Comparison of ENCODE assay signal across 8 mouse cellular contexts in genomic region chr15:102406196-102406911, GRCm38 (mm10). TPM values are rescaled to one million over a fixed set of nuclear protein-coding genes. Genes with fewer than 3 reads are reported as not detected.
A peak's percentile ranks its signal among the peaks of the same experiment; 100 is the strongest.
DNase-seq lines count a peak whose midpoint lies in the region; ATAC-seq lines count a peak whose summit lies in the region.

No protein-coding gene starts in this region.

- WGBS in embryonic facial prominence, embryonic 14.5 days: 0% methylated on average over 7 of the region's 69 CpGs
- WGBS in heart, embryonic 10.5 days: 3% methylated on average over 27 of the region's 69 CpGs
- under 1% methylated on average over 31 of the region's 69 CpGs for WGBS in kidney, embryonic 16.5 days
- WGBS in liver, embryonic 13.5 days (ENCODE audit: insufficient replicate concordance): under 1% methylated on average over 29 of the region's 69 CpGs
- WGBS in neural tube, embryonic 12.5 days: under 1% methylated on average over 45 of the region's 69 CpGs

- peak; percentile 91 for DNase-seq in A20 (ENCODE audit: low read depth, low spot score)
- DNase-seq in adrenal gland, postnatal 36 days: peak; percentile 91 to 95
- DNase-seq in embryonic facial prominence, embryonic 14.5 days (ENCODE audit: low spot score): peak; percentile 89
- DNase-seq in heart, embryonic 10.5 days (ENCODE audit: low spot score): peak; percentile 91
- DNase-seq in liver, embryonic 13.5 days: peak; percentile 76
- peak; percentile 66 to 71 for DNase-seq in thymus, adult 18-20 months

- peak overlapping the region; percentile 56 for H3K4me2 ChIP-seq in embryonic facial prominence, embryonic 14.5 days (ENCODE audit: low read depth, low read length)
- H3K4me2 ChIP-seq in kidney, embryonic 16.5 days (replicated peaks; ENCODE audit: low read depth, low read length): peak overlapping the region; percentile 51
- H3K4me2 ChIP-seq in liver, embryonic 13.5 days: peak overlapping the region; percentile 65
- peak overlapping the region; percentile 61 for H3K4me2 ChIP-seq in neural tube, embryonic 12.5 days (replicated peaks)

- peak overlapping the region; percentile 69 for H3K4me3 ChIP-seq in embryonic facial prominence, embryonic 14.5 days (ENCODE audit: low read depth, low read length)
- peak overlapping the region; percentile 73 for H3K4me3 ChIP-seq in heart, embryonic 10.5 days
- peak overlapping the region; percentile 75 for H3K4me3 ChIP-seq in kidney, embryonic 16.5 days (ENCODE audit: low read length)
- peak overlapping the region; percentile 86 for H3K4me3 ChIP-seq in liver, embryonic 13.5 days (replicated peaks)
- peak overlapping the region; percentile 92 for H3K4me3 ChIP-seq in neural tube, embryonic 12.5 days

- 0 out of 2 replicates have a peak, but pooled peaks have one; percentile 1 for ATAC-seq in embryonic facial prominence, embryonic 14.5 days (ENCODE audit: low read depth)
- ATAC-seq in kidney, embryonic 16.5 days (ENCODE audit: low FRiP score, low TSS enrichment): peak; percentile 35
- peak; percentile 29 for ATAC-seq in liver, embryonic 13.5 days (ENCODE audit: low read depth)
- no peak for ATAC-seq in neural tube, embryonic 12.5 days (ENCODE audit: low FRiP score, low read depth)

- H3K9me3 ChIP-seq in embryonic facial prominence, embryonic 14.5 days (ENCODE audit: control insufficient read depth, low read length): no peaks in the 10 kb centered on the region
- H3K9me3 ChIP-seq in heart, embryonic 10.5 days: no peaks in the 10 kb centered on the region
- H3K9me3 ChIP-seq in kidney, embryonic 16.5 days (ENCODE audit: low read length): no peaks in the 10 kb centered on the region
- H3K9me3 ChIP-seq in liver, embryonic 13.5 days (replicated peaks): no peaks in the 10 kb centered on the region
- no peaks in the 10 kb centered on the region for H3K9me3 ChIP-seq in neural tube, embryonic 12.5 days

- peak overlapping the region; percentile 98 for H3K9ac ChIP-seq in embryonic facial prominence, embryonic 14.5 days (ENCODE audit: low read depth, low read length)
- peak overlapping the region; percentile 98 for H3K9ac ChIP-seq in kidney, embryonic 16.5 days (replicated peaks; ENCODE audit: low read length)
- H3K9ac ChIP-seq in liver, embryonic 13.5 days: peak overlapping the region; percentile 90
- H3K9ac ChIP-seq in neural tube, embryonic 12.5 days: peak overlapping the region; percentile 97

- peaks cover 27% of the 10 kb centered on the region for H3K4me1 ChIP-seq in embryonic facial prominence, embryonic 14.5 days (ENCODE audit: control insufficient read depth, insufficient read depth, low read length)
- H3K4me1 ChIP-seq in heart, embryonic 10.5 days: peaks cover 29% of the 10 kb centered on the region
- peaks cover 40% of the 10 kb centered on the region for H3K4me1 ChIP-seq in kidney, embryonic 16.5 days (ENCODE audit: insufficient read depth, low read length)
- H3K4me1 ChIP-seq in liver, embryonic 13.5 days (replicated peaks): peaks cover 65% of the 10 kb centered on the region
- peaks cover 33% of the 10 kb centered on the region for H3K4me1 ChIP-seq in neural tube, embryonic 12.5 days

- H3K27me3 ChIP-seq in embryonic facial prominence, embryonic 14.5 days (replicated peaks; ENCODE audit: control insufficient read depth, insufficient read depth, low read length): no peaks in the 10 kb centered on the region
- no peaks in the 10 kb centered on the region for H3K27me3 ChIP-seq in heart, embryonic 10.5 days (ENCODE audit: insufficient read depth, poor library complexity, severe bottlenecking)
- H3K27me3 ChIP-seq in kidney, embryonic 16.5 days (ENCODE audit: insufficient read depth, low read length): no peaks in the 10 kb centered on the region
- no peaks in the 10 kb centered on the region for H3K27me3 ChIP-seq in liver, embryonic 13.5 days
- H3K27me3 ChIP-seq in neural tube, embryonic 12.5 days (replicated peaks): no peaks in the 10 kb centered on the region

- H3K27ac ChIP-seq in embryonic facial prominence, embryonic 14.5 days (replicated peaks; ENCODE audit: low read depth, low read length): peak overlapping the region; percentile 99
- H3K27ac ChIP-seq in heart, embryonic 10.5 days: peak overlapping the region; percentile 99
- H3K27ac ChIP-seq in kidney, embryonic 16.5 days (ENCODE audit: low read length): peak overlapping the region; percentile 100
- peak overlapping the region; percentile 95 for H3K27ac ChIP-seq in liver, embryonic 13.5 days
- H3K27ac ChIP-seq in neural tube, embryonic 12.5 days: peak overlapping the region; percentile 88

- H3K36me3 ChIP-seq in embryonic facial prominence, embryonic 14.5 days (ENCODE audit: control insufficient read depth, insufficient read depth, low read length): peaks cover 37% of the 10 kb centered on the region
- H3K36me3 ChIP-seq in heart, embryonic 10.5 days: peaks cover 37% of the 10 kb centered on the region
- H3K36me3 ChIP-seq in kidney, embryonic 16.5 days (ENCODE audit: insufficient read depth, low read length): peaks cover 32% of the 10 kb centered on the region
- H3K36me3 ChIP-seq in liver, embryonic 13.5 days: peaks cover 38% of the 10 kb centered on the region
- H3K36me3 ChIP-seq in neural tube, embryonic 12.5 days: peaks cover 34% of the 10 kb centered on the region

RNA-seq across cellular contexts. Expression of gene Sp1, which starts 0.4 kb away (rescaled TPM):
- 10 to 100 TPM; 78.9 to 79.7 TPM for total RNA-seq in adrenal gland, postnatal 36 days (2021)
- 15.5 and 16.5 TPM in 2 replicates for polyA plus RNA-seq in embryonic facial prominence, embryonic 14.5 days (2014; fragmentation: Nextera tagmentation; extraction: Ambion mirVana)
- 5.7 and 7.6 TPM in 2 replicates for polyA plus RNA-seq in heart, embryonic 10.5 days (2016; fragmentation: Nextera tagmentation; extraction: Ambion mirVana)
- polyA plus RNA-seq in kidney, embryonic 16.5 days (2015; fragmentation: Nextera tagmentation; extraction: Ambion mirVana): 10.6 and 11.3 TPM in 2 replicates
- 4.0 and 4.3 TPM in 2 replicates for polyA plus RNA-seq in liver, embryonic 13.5 days (2015; fragmentation: Nextera tagmentation; extraction: Ambion mirVana)
- polyA plus RNA-seq in neural tube, embryonic 12.5 days (2016; fragmentation: Nextera tagmentation; extraction: Ambion mirVana): 6.9 and 7.7 TPM in 2 replicates

RNA-seq across cellular contexts. Expression of gene Amhr2, which starts 38.8 kb away (rescaled TPM):
- 1 to 10 TPM; 1.2 to 2.5 TPM for total RNA-seq in adrenal gland, postnatal 36 days (2021)
- 0.26 and 0.96 TPM in 2 replicates for polyA plus RNA-seq in embryonic facial prominence, embryonic 14.5 days (2014; fragmentation: Nextera tagmentation; extraction: Ambion mirVana)
- polyA plus RNA-seq in heart, embryonic 10.5 days (2016; fragmentation: Nextera tagmentation; extraction: Ambion mirVana): 1.6 and 2.4 TPM in 2 replicates
- 1.7 and 2.0 TPM in 2 replicates for polyA plus RNA-seq in kidney, embryonic 16.5 days (2015; fragmentation: Nextera tagmentation; extraction: Ambion mirVana)
- 0.14 and 0.42 TPM in 2 replicates for polyA plus RNA-seq in liver, embryonic 13.5 days (2015; fragmentation: Nextera tagmentation; extraction: Ambion mirVana)
- polyA plus RNA-seq in neural tube, embryonic 12.5 days (2016; fragmentation: Nextera tagmentation; extraction: Ambion mirVana): 0.23 TPM in 2 replicates

RNA-seq across cellular contexts. Expression of gene Sp7, which starts 39.4 kb away (rescaled TPM):
- total RNA-seq in adrenal gland, postnatal 36 days (2021): under 1 TPM in 1 of 2 experiments, not detected in 1; 0.16 TPM
- 31.2 and 45.0 TPM in 2 replicates for polyA plus RNA-seq in embryonic facial prominence, embryonic 14.5 days (2014; fragmentation: Nextera tagmentation; extraction: Ambion mirVana)
- polyA plus RNA-seq in heart, embryonic 10.5 days (2016; fragmentation: Nextera tagmentation; extraction: Ambion mirVana): 0.37 and 1.5 TPM in 2 replicates
- polyA plus RNA-seq in kidney, embryonic 16.5 days (2015; fragmentation: Nextera tagmentation; extraction: Ambion mirVana): 1.2 and 1.3 TPM in 2 replicates
- 0.07 and 0.09 TPM in 2 replicates for polyA plus RNA-seq in liver, embryonic 13.5 days (2015; fragmentation: Nextera tagmentation; extraction: Ambion mirVana)
- polyA plus RNA-seq in neural tube, embryonic 12.5 days (2016; fragmentation: Nextera tagmentation; extraction: Ambion mirVana): 0.57 and 0.81 TPM in 2 replicates

RNA-seq across cellular contexts. Expression of gene Prr13, which starts 52.5 kb away (rescaled TPM):
- 100 to 1,000 TPM; 112 to 116 TPM for total RNA-seq in adrenal gland, postnatal 36 days (2021)
- 95.9 and 97.6 TPM in 2 replicates for polyA plus RNA-seq in embryonic facial prominence, embryonic 14.5 days (2014; fragmentation: Nextera tagmentation; extraction: Ambion mirVana)
- 82.8 and 101 TPM in 2 replicates for polyA plus RNA-seq in heart, embryonic 10.5 days (2016; fragmentation: Nextera tagmentation; extraction: Ambion mirVana)
- 81.5 and 94.9 TPM in 2 replicates for polyA plus RNA-seq in kidney, embryonic 16.5 days (2015; fragmentation: Nextera tagmentation; extraction: Ambion mirVana)
- polyA plus RNA-seq in liver, embryonic 13.5 days (2015; fragmentation: Nextera tagmentation; extraction: Ambion mirVana): 108 and 112 TPM in 2 replicates
- polyA plus RNA-seq in neural tube, embryonic 12.5 days (2016; fragmentation: Nextera tagmentation; extraction: Ambion mirVana): 80.5 and 80.6 TPM in 2 replicates

RNA-seq across cellular contexts. Expression of gene Aaas, which starts 55.8 kb away (rescaled TPM):
- 10 to 100 TPM; 13.7 to 16.2 TPM for total RNA-seq in adrenal gland, postnatal 36 days (2021)
- 52.5 and 60.5 TPM in 2 replicates for polyA plus RNA-seq in embryonic facial prominence, embryonic 14.5 days (2014; fragmentation: Nextera tagmentation; extraction: Ambion mirVana)
- 87.7 and 96.4 TPM in 2 replicates for polyA plus RNA-seq in heart, embryonic 10.5 days (2016; fragmentation: Nextera tagmentation; extraction: Ambion mirVana)
- 89.2 and 91.7 TPM in 2 replicates for polyA plus RNA-seq in kidney, embryonic 16.5 days (2015; fragmentation: Nextera tagmentation; extraction: Ambion mirVana)
- 60.9 and 61.9 TPM in 2 replicates for polyA plus RNA-seq in liver, embryonic 13.5 days (2015; fragmentation: Nextera tagmentation; extraction: Ambion mirVana)
- 51.3 and 53.2 TPM in 2 replicates for polyA plus RNA-seq in neural tube, embryonic 12.5 days (2016; fragmentation: Nextera tagmentation; extraction: Ambion mirVana)

Comparison
In these comparisons a context has a peak if more than half of its experiments do, and no peak if none do; other contexts are left out.
1. RNA of gene Sp7, which starts 39.4 kb away (polyA plus RNA-seq): 31.2 to 45.0 TPM in embryonic facial prominence, embryonic 14.5 days; 0.37 to 1.5 TPM in heart, embryonic 10.5 days, 1.2 to 1.3 TPM in kidney, embryonic 16.5 days, 0.57 to 0.81 TPM in neural tube, embryonic 12.5 days and 0.07 to 0.09 TPM in liver, embryonic 13.5 days; every median in the first group is over 10 times any median in the second.
2. Peak in every context shown above with its lines, with median percentiles within 50 percentile points of each other: DNase-seq, H3K27ac ChIP-seq, H3K4me2 ChIP-seq, H3K4me3 ChIP-seq and H3K9ac ChIP-seq.